Comparison of ENCODE assay signal across 8 mouse cellular contexts in the genomic region with DNA sequence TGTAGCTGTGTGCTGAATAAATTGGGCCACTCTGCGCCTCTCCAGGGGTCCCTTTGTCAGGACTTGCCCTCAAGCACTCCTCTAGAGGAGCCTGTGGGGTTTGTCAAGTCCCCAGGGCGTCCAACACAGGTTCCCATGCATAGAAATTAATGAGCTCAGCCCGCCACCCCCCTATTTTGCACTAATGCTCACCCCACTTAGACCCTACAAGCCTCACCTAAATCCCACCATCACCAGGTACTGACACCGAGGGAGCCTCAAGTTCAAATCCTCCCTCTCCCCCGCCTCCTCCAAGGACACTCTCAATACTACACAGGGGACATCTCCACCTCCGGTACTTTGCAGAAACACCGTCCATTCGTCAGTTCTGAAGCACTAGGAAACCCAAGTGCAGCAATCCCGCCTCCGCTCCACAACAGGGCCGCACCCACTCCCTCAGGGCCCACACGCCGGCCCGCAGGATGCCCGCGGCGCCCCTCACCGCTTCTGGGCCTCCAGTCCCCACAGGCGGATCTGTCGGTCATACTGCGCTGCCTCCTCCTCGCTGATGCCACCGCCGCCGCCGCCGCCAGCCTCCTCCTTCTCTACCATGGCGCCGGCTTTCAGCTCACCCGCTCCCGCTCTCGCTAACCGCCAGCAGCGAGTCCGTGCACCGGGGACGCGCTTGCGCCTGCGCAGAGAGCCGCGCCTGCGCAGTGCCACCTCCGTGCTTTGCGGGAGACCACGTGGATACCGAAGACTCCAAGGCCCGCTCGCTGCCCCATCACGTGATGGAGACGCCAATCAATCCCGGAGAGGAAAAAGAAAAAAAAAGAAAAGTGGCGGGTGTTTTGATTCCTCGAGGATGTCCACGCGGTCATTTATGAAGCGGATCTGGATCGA. TPM values are rescaled to one million over a fixed set of nuclear protein-coding genes. Genes with fewer than 3 reads are reported as not detected.
DNase-seq lines count a peak whose midpoint lies in the region; ATAC-seq and TF ChIP-seq lines count a peak whose summit lies in the region.

A gene (minus strand): TSS at position 647 of the 882 bp plus-strand sequence.

- peak; percentile 96 for ATAC-seq in forebrain, embryonic 12.5 days (ENCODE audit: low FRiP score)
- ATAC-seq in heart, postnatal 0 days (ENCODE audit: insufficient read depth, low read depth): peak; percentile 98
- peak; percentile 98 for ATAC-seq in liver, embryonic 16.5 days (ENCODE audit: low read depth)
- ATAC-seq in neural tube, embryonic 13.5 days (ENCODE audit: low read depth): peak; percentile 94

- dilution Hi-C loops in CH12.LX (cut with MboI; ENCODE audit: extremely low pct_ligation_motif_present, extremely low pct_unique_long_range_greater_than_20kb, low sequenced_read_pairs): no loop called here

- peak; percentile 91 for TF ChIP-seq POLR2A in CH12.LX (IDR thresholded peaks at IDR 0.05; ENCODE audit: low read depth, low read length)
- TF ChIP-seq POLR2A in testis, adult 2 months (IDR thresholded peaks at IDR 0.05; ENCODE audit: control insufficient read depth, low read depth, low read length): peak; percentile 98

- peaks cover 0 to 28% of the 10 kb centered on the region in 2 experiments for H3K36me3 ChIP-seq in CH12.LX (replicated peaks in 1 of 2; ENCODE audit: control insufficient read depth in 1 of 2, insufficient read depth in 1 of 2, low read length in 1 of 2)
- peaks cover 26% of the 10 kb centered on the region for H3K36me3 ChIP-seq in forebrain, embryonic 12.5 days (replicated peaks)
- peaks cover 10% of the 10 kb centered on the region; the same call in 1 of the 2 replicates for H3K36me3 ChIP-seq in heart, postnatal 0 days (replicated peaks; ENCODE audit: control insufficient read depth, insufficient read depth, low read length)
- H3K36me3 ChIP-seq in liver, embryonic 16.5 days (ENCODE audit: control insufficient read depth, insufficient read depth): no peaks in the 10 kb centered on the region; the same call in 1 of the 2 replicates
- H3K36me3 ChIP-seq in neural tube, embryonic 13.5 days: no peaks in the 10 kb centered on the region; the same call in 1 of the 2 replicates
- H3K36me3 ChIP-seq in testis, adult 2 months (ENCODE audit: control insufficient read depth, insufficient read depth, low read length): no peaks in the 10 kb centered on the region; the same call in 1 of the 2 replicates

- no peak for TF ChIP-seq CTCF in CH12.LX (conservative IDR thresholded peaks at IDR 0.05 in 1 of 2, IDR thresholded peaks at IDR 0.05 in 1 of 2; ENCODE audit: low read depth in 2 of 2, low read length in 2 of 2)
- no peak for TF ChIP-seq CTCF in heart, postnatal 0 days (IDR thresholded peaks at IDR 0.05; ENCODE audit: low read depth)
- no peak for TF ChIP-seq CTCF in testis, adult 2 months (IDR thresholded peaks at IDR 0.05; ENCODE audit: control insufficient read depth, insufficient read depth, insufficient replicate concordance, low read depth, low read length)

- under 1% methylated on average over 58 of the region's 58 CpGs for WGBS in forebrain, embryonic 12.5 days
- WGBS in heart, postnatal 0 days: under 1% methylated on average over 57 of the region's 58 CpGs
- under 1% methylated on average over 58 of the region's 58 CpGs for WGBS in liver, embryonic 16.5 days (ENCODE audit: insufficient replicate concordance)
- under 1% methylated on average over 58 of the region's 58 CpGs for WGBS in neural tube, embryonic 13.5 days

- H3K4me2 ChIP-seq in CH12.LX (ENCODE audit: insufficient read depth, low read depth, poor library complexity, severe bottlenecking): peak within 1 kb of the TSS; percentile 68
- peak within 1 kb of the TSS; percentile 80 for H3K4me2 ChIP-seq in forebrain, embryonic 12.5 days
- peak within 1 kb of the TSS; percentile 85 for H3K4me2 ChIP-seq in heart, postnatal 0 days (ENCODE audit: low read depth, low read length)
- peak within 1 kb of the TSS; percentile 70 for H3K4me2 ChIP-seq in liver, embryonic 16.5 days (ENCODE audit: low read depth, low read length)
- peak within 1 kb of the TSS; percentile 77 for H3K4me2 ChIP-seq in neural tube, embryonic 13.5 days

- H3K79me2 ChIP-seq in CH12.LX (replicated peaks; ENCODE audit: control insufficient read depth, extremely low read depth, insufficient read depth, poor library complexity, severe bottlenecking): peaks cover 51% of the 10 kb centered on the region

- in situ Hi-C loops in CH12.LX (cut with MboI; ENCODE audit: low pct_ligation_motif_present, low pct_unique_long_range_greater_than_20kb, low sequenced_read_pairs): no loop called here

- no peaks in the 10 kb centered on the region for H3K9me3 ChIP-seq in CH12.LX (replicated peaks; ENCODE audit: low read length)
- no peaks in the 10 kb centered on the region for H3K9me3 ChIP-seq in forebrain, embryonic 12.5 days
- H3K9me3 ChIP-seq in heart, postnatal 0 days (replicated peaks; ENCODE audit: control insufficient read depth, low read length): no peaks in the 10 kb centered on the region
- no peaks in the 10 kb centered on the region for H3K9me3 ChIP-seq in liver, embryonic 16.5 days (replicated peaks; ENCODE audit: control insufficient read depth, low read length)
- H3K9me3 ChIP-seq in neural tube, embryonic 13.5 days: no peaks in the 10 kb centered on the region

- H3K27me3 ChIP-seq in CH12.LX (replicated peaks): peaks cover 2% of the 10 kb centered on the region
- H3K27me3 ChIP-seq in forebrain, embryonic 12.5 days: 0 out of 2 replicates have a peak, but pooled peaks cover 4% of the 10 kb centered on the region
- H3K27me3 ChIP-seq in heart, postnatal 0 days (ENCODE audit: control insufficient read depth, insufficient read depth, low read length): no peaks in the 10 kb centered on the region
- H3K27me3 ChIP-seq in liver, embryonic 16.5 days (ENCODE audit: control insufficient read depth, insufficient read depth, low read depth, low read length): no peaks in the 10 kb centered on the region
- no peaks in the 10 kb centered on the region for H3K27me3 ChIP-seq in neural tube, embryonic 13.5 days
- no peaks in the 10 kb centered on the region for H3K27me3 ChIP-seq in testis, adult 2 months (ENCODE audit: control insufficient read depth, insufficient read depth, low read length)

- peak; percentile 93 for DNase-seq in CH12.LX (ENCODE audit: extremely low read depth)
- peak; percentile 86 for DNase-seq in c-Kit-positive CD71-positive TER-119-negative erythroid progenitor cells, embryonic 14.5 days (ENCODE audit: low read depth)
- DNase-seq in heart, postnatal 0 days (ENCODE audit: low spot score): peak; percentile 95
- DNase-seq in kidney, postnatal 4 days: peak; percentile 96 to 98

- H3K9ac ChIP-seq in CH12.LX (ENCODE audit: insufficient read depth, low read depth): peak within 1 kb of the TSS; percentile 92
- peak within 1 kb of the TSS; percentile 97 for H3K9ac ChIP-seq in forebrain, embryonic 12.5 days
- H3K9ac ChIP-seq in heart, postnatal 0 days (replicated peaks; ENCODE audit: low read depth, low read length): peak within 1 kb of the TSS; percentile 96
- H3K9ac ChIP-seq in liver, embryonic 16.5 days (ENCODE audit: low read depth, low read length): peak within 1 kb of the TSS; percentile 95
- peak within 1 kb of the TSS; percentile 88 for H3K9ac ChIP-seq in neural tube, embryonic 13.5 days

- H3K4me1 ChIP-seq in CH12.LX (ENCODE audit: control insufficient read depth in 1 of 2, insufficient read depth in 2 of 2): peaks cover 5 to 37% of the 10 kb centered on the region in 2 experiments
- H3K4me1 ChIP-seq in forebrain, embryonic 12.5 days: peaks cover 28% of the 10 kb centered on the region
- peaks cover 7% of the 10 kb centered on the region; the same call in 1 of the 2 replicates for H3K4me1 ChIP-seq in heart, postnatal 0 days (ENCODE audit: control insufficient read depth, insufficient read depth)
- peaks cover 20% of the 10 kb centered on the region for H3K4me1 ChIP-seq in liver, embryonic 16.5 days (ENCODE audit: control insufficient read depth, low read depth, low read length)
- H3K4me1 ChIP-seq in neural tube, embryonic 13.5 days (replicated peaks): peaks cover 34% of the 10 kb centered on the region
- H3K4me1 ChIP-seq in testis, adult 2 months (ENCODE audit: control insufficient read depth, insufficient read depth, low read length): peaks cover 5% of the 10 kb centered on the region

- TF ChIP-seq EP300 in CH12.LX (IDR thresholded peaks at IDR 0.05; ENCODE audit: low read length): no peak
- 0 out of 2 replicates have a peak, but pooled peaks have one; percentile 30 for TF ChIP-seq EP300 in heart, postnatal 0 days (IDR thresholded peaks at IDR 0.05; ENCODE audit: low read depth)

- H3K27ac ChIP-seq in CH12.LX (ENCODE audit: insufficient read depth, low read depth): peak within 1 kb of the TSS; percentile 83
- peak within 1 kb of the TSS; percentile 80 for H3K27ac ChIP-seq in forebrain, embryonic 12.5 days
- peak within 1 kb of the TSS; percentile 87 for H3K27ac ChIP-seq in heart, postnatal 0 days (ENCODE audit: low read depth)
- H3K27ac ChIP-seq in liver, embryonic 16.5 days (ENCODE audit: low read length): peak within 1 kb of the TSS; percentile 81
- H3K27ac ChIP-seq in neural tube, embryonic 13.5 days (replicated peaks): peak within 1 kb of the TSS; percentile 83
- H3K27ac ChIP-seq in testis, adult 2 months (ENCODE audit: control insufficient read depth, insufficient read depth, low read depth, low read length): peak within 1 kb of the TSS; percentile 91

- H3K4me3 ChIP-seq in CH12.LX (replicated peaks in 1 of 3; ENCODE audit: low read depth in 2 of 3, low read length in 2 of 3, poor library complexity in 1 of 3): peak within 1 kb of the TSS; percentile 88 to 97 (median 93)
- peak within 1 kb of the TSS; percentile 91 for H3K4me3 ChIP-seq in forebrain, embryonic 12.5 days (replicated peaks)
- peak within 1 kb of the TSS; percentile 96 for H3K4me3 ChIP-seq in heart, postnatal 0 days (ENCODE audit: low read depth, low read length)
- peak within 1 kb of the TSS; percentile 95 for H3K4me3 ChIP-seq in liver, embryonic 16.5 days (ENCODE audit: low read depth, low read length)
- peak within 1 kb of the TSS; percentile 80 for H3K4me3 ChIP-seq in neural tube, embryonic 13.5 days
- peak within 1 kb of the TSS; percentile 98 for H3K4me3 ChIP-seq in testis, adult 2 months (ENCODE audit: control insufficient read depth, low read depth, low read length)

- TF ChIP-seq RAD21 in CH12.LX (IDR thresholded peaks at IDR 0.05; ENCODE audit: low read depth, low read length): no peak

TF ChIP-seq in CH12.LX, 34 proteins besides CTCF, POLR2A, EP300 and RAD21 (continues in another document):
- TF ChIP-seq RCOR1 (conservative IDR thresholded peaks at IDR 0.05; ENCODE audit: low read depth, low read length): 0 out of 2 replicates have a peak, but pooled peaks have one; percentile 23

RNA-seq across cellular contexts. Expression of the gene that starts here (rescaled TPM):
- total RNA-seq in CH12.LX (2012; rRNA removed): 146 and 181 TPM in 2 replicates
- 160 and 170 TPM in 2 replicates for total RNA-seq in CH12.LX (2014; rRNA removed)
- polyA plus RNA-seq in CH12.LX (2012; ENCODE audit: insufficient read length, low read depth): 271 and 298 TPM in 2 replicates
- 403 and 415 TPM in 2 replicates for polyA plus RNA-seq in forebrain, embryonic 12.5 days (2016; fragmentation: Nextera tagmentation; extraction: Ambion mirVana)
- 41.7 and 61.2 TPM in 2 replicates for total RNA-seq in heart, postnatal 0 days (2014; rRNA removed; ENCODE audit: low replicate concordance)
- polyA plus RNA-seq in heart, postnatal 0 days (2015; fragmentation: Nextera tagmentation; extraction: Ambion mirVana): 101 and 102 TPM in 2 replicates
- 84.3 and 90.7 TPM in 2 replicates for polyA plus RNA-seq in liver, embryonic 16.5 days (2015; fragmentation: Nextera tagmentation; extraction: Ambion mirVana)
- 264 and 281 TPM in 2 replicates for polyA plus RNA-seq in neural tube, embryonic 13.5 days (2015; fragmentation: Nextera tagmentation; extraction: Ambion mirVana)
- 53.7 and 61.4 TPM in 2 replicates for polyA plus RNA-seq in testis, adult 2 months (2012; rRNA removed)

Comparison
In these comparisons a context has a peak if more than half of its experiments do, and no peak if none do; other contexts are left out.
1. Peak in every context shown above with its lines: DNase-seq, ATAC-seq, H3K4me3 ChIP-seq and H3K27ac ChIP-seq.